Mouse (Mus musculus) testis, postnatal 10 days (tissue): ENCODE measurements around the gene Serinc4.

ENCODE experiments used
- DNase-seq: peaks from one replicate; pipeline ENCODE4 v3.0.0; 2021; ENCODE audit warnings: low spot score

Serinc4 gene

DNA sequence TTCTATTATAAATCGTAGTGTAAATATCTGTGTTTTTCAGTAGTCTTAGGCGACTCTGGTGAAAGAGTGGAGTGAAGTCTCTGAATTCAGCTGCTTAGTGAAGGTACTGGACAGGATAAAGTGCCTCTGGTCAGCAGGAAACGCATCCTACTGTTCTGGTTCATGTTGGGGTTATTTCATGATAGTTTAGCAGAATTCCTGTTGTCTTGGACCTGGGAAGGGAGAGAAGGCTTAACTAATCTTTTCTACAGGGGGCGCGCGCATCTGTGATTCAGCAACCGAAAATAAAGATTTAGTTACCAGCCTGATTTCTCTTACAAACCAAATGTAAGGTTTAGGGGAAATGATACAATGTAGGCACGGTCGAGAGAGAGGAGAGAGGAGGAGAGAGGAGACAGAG lies 8.4 kb downstream of the Serinc4 start:
- peak; percentile 65 for DNase-seq

DNA sequence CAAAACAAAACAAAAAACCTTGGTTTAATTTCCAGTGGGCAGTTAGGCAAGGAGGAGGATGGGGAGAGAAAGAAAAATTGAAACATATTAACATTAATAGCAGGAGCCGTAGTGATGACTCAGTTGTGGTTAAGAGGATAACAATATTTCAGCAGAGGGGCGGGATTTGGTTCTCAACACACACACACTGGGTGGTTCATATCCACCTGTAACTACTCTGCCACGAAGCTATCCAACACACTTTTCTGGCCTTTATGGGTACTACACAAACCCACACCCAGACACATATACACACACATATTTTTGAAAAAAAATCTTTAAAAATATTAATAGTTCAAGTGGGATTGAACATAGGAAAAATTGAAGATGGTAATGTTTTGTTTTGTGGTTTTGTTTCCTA lies 9.6 kb downstream of the Serinc4 start:
- DNase-seq: no peak

DNA sequence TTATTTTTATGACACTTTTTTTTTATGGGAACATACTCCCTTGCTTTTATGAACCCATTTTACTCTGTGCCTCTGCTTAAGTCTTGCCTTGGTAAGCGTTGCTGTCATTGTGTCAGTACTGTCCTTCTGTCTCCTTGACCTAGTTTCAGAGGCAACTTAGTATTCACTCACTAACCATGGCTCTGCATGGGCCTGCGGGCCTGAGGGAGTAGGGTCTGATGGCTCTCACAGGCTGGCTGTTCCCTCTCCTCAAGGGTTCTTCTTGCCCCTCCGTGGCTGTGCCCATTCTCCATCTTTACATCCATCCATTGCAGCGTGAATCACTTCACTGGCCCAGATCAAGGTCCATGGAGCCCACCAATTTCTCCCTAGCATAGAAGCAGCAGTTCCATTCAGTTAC lies 10.1 kb downstream of the Serinc4 start:
- DNase-seq: no peak

DNA sequence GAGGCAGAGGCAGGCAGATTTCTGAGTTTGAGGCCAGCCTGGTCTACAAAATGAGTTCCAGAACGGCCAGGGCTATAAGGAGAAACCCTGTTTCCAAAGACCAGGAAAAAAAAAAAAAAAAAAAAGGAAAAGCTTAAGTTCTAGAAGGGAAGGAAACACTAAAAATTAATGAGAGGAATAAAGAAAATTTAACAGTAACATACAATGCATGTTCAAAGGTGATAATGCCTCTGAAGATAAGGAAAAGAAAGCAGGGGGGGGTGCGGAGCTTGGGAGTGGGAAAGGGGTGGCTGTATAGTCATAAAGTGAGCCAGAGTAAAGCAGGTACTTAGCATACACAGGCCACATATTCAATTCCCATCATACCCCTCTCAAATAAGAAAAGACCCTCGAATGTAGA lies 11.5 kb downstream of the Serinc4 start:
- no peak for DNase-seq

DNA sequence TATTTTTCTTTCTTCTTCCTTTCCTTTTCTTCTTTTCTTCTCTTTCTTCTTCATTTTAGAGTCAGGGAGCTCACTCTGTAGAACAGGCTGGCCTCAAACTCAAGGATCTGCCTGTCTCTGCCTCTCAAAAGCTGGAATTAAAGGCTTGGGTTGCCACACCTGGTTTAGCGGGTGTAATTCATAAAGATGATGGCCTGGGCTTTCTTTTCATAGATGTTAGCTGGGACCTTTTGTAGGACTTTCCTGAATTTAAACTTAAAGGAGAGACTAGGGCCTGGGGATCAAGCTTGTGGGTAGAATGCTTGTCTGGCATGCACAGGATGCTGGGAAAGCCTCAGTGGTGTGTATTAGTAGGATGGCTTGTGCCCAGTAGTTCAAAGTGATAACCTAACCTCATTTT lies 12.4 kb downstream of the Serinc4 start, which contains the start of gene Ell3:
Ell3 (minus strand) TSS at position 101 of the 400 bp plus-strand sequence.
- DNase-seq: no peak

DNA sequence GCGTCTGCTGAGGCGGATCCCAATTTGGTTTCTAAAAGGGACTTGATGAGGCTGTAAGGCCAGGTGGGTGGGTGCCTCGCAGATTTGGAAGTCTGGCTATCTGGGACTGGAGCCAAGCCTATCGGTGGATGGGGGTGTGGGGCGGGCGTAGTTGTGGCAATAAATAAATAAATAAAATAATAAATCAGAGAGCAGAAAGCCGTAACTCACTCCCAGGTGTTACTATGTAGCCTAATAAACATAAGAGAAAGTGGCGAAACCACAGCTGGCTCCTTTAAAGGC lies 13.6 kb downstream of the Serinc4 start:
- DNase-seq: peak; percentile 52

DNA sequence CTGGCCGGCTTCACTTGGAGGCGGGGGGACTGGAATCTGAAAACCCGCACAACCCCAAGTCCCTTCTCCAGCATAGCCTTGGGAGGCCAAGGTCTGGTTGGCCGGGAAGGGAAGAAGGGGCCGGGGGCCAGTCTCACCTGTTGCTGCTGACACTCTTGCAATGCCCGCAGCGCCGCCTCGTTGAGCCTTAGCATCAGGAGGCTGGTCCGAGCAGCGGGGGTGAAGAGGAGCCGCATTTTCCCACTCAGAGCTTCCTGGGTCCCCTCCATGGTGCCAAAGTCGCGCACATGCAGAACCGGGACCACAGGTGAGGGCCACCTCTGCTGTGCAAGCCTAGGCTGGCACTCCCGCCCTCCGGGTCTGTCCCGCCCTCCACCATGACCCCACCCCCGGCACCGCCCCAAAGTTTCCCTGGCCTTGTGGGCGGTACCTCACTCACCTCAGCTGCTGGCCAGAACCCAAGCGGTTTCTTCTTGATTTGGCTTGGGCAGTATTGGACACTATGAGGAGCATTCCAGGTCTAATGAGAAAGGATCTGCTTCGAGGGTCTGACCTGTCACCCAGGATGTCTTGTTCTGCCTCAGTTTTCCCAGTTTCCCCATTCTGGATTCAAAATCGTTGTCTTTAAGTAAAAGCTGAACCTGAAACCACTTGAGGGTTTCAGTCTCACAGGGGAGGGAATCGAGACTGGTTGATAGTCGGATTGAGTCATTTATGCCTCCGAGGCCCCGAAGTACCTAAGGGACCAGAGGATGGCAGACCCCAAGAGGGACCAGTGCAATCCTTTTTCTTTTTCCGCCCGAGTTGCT lies 14.1 kb downstream of the Serinc4 start:
- peak; percentile 79 for DNase-seq

DNA sequence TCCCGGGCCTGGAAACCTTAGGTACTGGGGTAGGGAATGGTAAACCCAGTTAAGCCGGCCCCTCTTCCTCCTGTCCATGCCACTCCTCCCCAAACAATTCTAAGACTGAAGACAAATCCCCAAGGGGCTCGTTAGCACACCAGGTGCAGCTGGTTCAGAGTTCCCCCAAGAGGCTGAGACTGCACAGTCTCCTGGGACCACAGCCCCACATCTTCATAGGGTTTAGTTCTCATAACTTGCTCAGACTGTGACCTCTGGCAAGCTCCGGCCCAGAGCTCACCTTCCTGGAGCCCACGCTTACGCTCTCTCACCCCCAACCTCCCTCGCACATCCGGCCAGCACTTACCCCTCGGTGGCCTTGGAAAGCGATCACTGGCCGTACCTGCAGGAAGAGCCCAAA lies 14.8 kb downstream of the Serinc4 start:
- no peak for DNase-seq

DNA sequence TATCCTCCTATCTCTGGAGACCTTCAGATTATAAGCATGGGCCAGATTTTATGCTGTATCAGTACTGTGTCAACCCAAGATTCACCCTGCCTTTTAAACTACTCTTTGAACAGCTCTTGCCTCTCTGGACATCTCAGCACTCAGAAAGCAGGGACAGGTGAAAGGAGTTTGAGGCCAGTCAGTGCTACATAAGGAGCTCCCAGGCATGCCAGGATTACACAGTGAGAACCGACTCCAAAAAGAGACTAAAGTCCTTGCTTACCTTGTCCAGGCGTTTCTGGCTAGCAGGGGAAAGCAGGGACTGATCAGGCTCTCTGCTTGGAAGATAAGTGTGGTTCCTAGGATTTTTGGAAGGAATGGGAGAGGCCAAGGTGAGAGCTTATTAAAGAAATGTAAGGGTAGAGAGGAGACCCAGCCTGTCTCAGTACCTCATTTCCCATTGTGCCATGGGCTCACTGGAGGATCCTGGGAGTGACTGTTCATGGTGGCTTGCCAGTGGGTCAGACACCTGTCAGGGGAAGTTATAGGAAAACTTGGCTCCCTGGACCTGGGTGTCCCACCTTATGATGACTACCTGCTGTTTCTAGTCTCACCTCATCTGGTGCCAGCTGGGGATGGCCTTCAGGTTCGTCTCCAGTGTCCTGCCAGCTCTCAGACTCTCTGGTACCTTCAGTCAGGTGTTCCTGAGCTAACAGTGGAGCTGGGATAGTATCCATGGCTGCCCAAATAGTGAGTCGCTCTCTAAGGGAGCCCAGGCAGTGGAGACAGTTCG lies 15.6 kb downstream of the Serinc4 start:
- DNase-seq: no peak

DNA sequence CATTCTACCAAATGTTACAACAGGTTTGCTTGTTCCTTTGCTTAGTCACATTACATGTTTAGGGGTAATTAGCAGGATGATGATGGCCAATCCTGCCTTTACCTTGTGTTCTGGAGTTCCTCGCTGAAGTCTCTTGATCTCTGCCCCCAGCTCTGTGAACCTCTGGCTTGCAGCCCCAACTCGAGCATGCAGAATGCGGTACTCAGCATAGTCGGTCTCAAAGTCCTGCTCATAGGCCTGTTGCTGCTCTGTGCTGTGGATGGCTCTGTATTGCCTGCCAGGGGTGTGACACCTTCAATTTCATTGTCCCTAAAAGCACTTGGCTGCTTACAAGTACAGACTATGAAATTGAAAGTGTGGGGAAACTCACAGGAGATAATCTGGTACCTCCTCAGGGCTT lies 16.8 kb downstream of the Serinc4 start:
- DNase-seq: no peak

DNA sequence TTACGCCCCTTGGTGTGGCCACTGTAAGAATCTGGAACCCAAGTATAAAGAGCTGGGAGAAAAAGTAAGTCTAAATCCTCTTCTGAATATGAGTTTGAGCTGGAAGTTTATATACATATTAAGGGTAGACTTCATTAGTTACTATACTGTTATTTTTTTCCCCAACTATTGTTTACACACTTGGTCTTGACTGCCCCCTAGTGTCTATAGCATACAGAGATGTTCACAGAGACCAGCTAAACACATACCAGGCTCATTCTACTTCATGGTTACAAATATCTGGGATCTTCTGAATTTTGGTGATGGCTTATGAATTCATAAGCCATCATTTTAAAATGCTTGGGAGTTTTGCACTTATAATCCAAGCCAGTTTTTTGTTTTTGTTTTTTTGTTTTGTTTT lies 21.7 kb downstream of the Serinc4 start:
- DNase-seq: no peak

DNA sequence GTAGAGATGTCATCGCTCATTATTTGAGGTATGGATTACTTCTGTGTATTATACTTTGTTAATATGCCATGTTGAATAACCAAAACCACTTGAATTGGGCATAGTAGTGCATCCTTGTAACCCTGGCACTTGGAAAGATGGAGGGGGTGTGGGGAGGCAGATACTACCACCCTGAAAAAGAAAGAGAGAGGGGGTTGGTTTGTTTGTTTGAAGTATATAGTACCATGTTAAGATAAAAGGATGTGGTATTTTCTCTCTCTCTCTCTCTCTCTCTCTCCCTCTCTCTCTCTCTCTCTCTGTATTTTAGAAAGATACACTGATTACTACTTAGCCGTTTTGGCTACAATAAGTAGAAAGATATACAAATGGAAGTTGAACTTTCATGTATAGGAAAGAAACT lies 30.7 kb downstream of the Serinc4 start:
- no peak for DNase-seq

DNA sequence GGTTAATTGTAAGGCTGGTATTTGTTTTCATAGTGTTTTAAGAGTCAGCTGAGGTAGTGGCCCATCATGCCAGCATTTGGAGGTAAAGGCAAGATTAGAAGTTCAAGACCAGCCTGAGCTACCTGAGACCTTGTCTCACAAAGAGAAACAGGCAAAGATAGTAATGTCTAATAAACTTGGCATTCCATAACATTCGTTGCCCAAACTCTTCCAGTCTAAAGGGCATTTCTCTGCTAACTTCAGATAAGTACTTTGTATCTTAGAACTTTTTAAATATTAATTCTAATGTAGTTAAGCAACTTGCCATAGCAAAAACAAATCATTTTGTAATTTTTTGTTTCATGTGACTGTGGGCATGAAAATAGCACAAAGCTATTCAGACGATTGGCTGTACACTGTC lies 33.4 kb downstream of the Serinc4 start:
- DNase-seq: no peak

DNA sequence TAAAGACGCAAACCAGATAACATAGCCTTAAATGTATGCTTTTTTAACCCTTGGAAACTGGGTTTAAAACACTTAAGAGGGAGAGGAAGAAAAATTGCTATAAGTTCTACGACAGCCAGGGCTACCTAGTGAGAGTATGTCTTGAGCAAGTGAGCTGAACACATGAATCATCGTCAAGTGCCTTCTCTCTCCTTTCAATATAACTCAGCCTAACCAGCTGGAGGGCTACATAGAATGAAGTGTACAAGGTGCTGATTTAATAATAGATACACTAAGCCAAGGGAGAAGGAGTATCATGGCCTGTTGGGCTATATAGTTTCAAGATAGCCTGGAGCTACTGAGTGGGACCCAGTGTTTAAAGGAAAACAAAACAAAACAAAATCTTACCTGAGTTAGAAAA lies 38.1 kb downstream of the Serinc4 start:
- no peak for DNase-seq

DNA sequence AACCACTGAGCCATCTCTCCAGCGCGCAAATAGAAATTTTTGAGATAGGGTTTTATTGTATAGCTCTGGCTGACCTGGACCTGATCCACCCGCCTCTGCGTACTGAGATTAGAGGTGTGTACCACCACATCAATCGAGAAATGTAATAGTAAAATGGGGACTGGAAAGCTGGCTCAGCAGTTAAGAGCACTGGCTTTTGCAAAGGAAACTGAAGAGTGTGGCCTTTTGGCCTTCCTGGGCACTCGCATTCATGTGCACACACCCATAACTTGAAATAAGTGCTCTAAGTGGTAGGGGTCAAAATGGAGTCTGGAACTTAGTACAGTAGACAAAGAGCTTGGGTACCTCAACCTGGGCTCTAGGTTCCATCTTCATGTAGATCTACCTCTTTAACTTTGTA lies 40.2 kb downstream of the Serinc4 start:
- DNase-seq: no peak

DNA sequence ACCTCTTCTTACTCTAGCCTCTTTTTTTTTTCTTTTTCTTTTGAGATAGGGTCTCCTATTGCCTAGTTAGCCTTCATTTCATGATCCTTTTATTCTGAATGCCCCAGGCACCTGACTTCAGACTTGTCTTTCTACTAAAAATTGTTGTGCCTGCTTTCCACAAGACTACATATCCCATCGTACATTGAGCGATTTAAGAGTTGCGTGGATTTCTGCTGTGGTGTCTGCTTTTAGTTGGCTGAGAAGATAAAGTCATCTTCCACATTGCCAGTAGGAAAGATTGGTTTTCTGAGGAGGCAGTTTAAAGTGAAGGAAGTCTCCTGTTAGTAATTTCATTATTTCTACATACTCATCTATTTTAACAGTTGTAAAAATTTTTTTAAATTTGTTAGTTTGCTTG lies 41.0 kb downstream of the Serinc4 start:
- no peak for DNase-seq

DNA sequence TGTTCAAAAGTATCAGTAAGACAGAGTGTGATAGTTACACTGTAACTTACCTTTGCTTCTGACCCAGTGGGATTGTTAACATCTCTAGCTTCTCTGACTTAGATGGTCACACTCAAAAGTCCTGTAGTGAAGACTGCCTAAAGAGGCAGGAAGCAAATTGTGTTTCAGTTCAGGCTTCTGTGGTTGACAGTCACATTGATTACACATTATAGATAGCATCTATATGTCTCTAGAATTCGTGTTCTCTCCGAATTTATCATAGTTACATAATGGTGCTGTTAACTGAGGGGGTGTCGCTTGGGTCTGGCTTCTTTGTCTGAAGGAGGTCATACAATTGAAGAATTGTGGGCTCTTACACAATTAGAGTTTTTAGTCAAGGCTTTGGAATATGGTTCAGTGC lies 41.5 kb downstream of the Serinc4 start:
- DNase-seq: no peak

DNA sequence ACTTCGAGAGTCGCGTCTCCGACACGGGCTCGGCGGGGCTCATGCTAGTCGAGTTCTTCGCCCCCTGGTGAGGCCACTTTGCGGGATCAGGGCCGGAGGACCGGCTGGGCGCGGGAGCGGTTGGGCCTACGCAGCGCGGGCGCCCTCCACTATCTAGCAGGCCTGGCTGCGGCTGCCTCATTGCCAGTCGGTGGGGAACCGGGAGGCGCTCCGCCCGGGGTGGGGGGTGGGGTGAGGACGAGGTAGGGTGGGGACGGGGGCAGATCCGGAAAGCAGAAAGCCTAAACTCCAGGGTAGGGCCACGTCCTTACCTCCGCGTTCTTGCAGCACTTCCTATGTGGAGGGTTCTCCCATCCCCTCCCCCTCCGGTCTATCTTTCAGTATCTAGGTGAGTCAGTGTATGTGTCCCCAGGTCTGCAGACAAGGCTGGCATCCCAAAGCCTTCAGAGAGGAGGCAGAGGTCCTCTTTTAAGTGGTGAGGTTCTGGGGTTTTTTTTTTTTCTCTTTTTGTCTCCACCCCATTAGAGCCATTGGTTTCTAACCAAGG lies 42.4 kb downstream of the Serinc4 start:
- no peak for DNase-seq

DNA sequence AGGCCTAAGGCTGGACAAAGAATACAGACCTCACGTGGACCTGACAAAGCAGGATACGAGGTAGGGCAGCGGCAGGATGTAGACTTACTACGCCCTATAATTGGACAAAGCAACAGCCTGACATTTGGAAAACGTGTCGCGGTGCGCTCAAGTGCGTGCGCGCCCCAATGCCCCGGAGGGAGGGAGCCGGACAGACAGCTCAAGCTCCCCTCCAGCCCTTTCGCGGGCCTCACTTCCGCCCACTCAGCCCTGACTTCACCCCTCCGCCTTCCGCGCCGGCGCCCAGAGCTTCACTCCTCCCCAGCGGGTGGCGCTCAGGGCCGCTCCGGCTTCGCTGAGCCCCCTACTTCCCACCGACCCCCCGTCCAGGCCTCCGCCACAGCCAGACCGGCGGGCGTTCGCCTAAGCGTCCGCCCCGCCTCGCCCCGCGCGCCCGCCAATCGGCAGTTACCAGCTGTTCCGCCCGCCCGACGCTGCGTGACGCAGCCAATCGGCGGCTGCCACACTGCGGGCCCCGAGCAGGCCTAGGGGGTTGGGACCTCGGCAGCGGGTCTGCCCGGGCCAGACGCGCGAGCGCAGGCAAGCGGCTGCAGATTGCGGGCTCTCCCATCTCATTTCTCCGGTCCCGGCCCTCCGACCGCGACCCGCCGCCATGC lies 43.1 kb downstream of the Serinc4 start, which contains the start of the genes Pdia3 and Catsper2:
Pdia3 (plus strand) TSS at position 389 of the 656 bp plus-strand sequence.
Catsper2 (minus strand) TSS at position 406 of the 656 bp plus-strand sequence.
- DNase-seq: peak; percentile 95

DNA sequence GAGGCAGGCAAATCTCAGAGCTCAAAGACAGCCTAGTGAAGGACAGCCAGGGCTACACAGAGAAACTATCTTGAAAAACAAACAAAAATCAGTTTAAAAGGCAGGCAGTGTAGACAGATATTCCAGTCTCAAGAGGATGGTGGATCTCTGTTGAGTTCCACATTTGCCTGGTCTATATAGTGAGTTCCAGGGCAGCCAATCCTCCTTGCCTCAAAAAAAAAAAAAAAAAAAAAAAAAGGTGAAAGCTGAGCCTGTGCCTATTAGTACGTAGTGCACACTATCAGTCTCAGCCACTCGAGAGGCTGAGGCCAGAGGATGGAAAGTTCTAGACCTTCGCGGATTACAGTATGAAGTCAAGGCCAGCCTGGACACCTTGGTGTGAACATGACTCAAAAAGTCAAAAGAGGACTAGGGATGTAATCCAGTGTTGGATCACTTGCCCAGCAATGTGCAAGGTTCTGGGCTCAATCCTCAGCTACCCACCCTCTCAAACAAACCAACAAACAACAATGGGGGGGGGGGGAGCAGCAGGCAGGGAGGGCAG lies 43.7 kb downstream of the Serinc4 start:
- DNase-seq: no peak

DNA sequence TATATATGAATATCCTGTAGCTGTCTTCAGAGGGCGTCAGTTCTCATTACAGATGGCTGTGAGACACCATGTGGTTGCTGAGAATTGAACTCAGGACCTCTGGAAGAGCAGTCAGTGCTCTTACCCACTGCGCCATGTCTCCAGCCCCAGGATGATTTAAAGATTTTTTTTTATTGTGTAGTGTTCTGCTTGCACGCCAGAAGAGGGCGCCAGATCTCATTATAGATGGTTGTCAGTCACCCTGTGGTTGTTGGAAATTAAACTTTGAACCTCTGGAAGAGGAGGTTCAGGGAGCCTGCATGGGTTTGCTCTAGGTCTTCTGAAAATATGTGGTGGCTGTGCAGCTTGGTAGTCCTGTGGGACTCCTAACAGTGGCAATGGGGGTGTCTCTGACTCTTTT lies 48.4 kb downstream of the Serinc4 start:
- DNase-seq: peak; percentile 59

DNA sequence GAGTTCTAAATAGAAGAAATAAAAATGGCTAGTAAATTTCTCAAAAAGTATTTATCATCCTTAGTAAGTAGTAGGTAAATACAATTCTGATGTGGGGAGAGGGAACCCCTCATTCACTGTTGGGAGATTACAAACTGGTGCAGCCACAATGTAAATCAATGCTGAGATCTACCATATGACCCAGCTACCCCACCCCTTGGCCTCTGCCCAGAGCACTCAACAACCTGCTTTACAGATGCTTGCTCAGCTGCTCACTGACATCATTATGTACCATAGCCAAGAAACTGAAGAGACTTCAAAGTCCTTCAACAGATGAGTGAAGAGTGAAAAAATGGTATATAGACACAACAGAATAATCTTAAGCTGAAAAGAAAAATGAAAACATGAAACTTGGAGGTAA lies 53.3 kb downstream of the Serinc4 start:
- no peak for DNase-seq
